Mouse (Mus musculus) right cerebral cortex, adult 18-20 months (tissue): ENCODE results near the gene Mctp1.

Experiments used
- DNase-seq: peaks from one replicate; pipeline ENCODE4 v3.0.0; 2022; ENCODE audit warnings: mixed read lengths

The Mctp1 gene

DNA sequence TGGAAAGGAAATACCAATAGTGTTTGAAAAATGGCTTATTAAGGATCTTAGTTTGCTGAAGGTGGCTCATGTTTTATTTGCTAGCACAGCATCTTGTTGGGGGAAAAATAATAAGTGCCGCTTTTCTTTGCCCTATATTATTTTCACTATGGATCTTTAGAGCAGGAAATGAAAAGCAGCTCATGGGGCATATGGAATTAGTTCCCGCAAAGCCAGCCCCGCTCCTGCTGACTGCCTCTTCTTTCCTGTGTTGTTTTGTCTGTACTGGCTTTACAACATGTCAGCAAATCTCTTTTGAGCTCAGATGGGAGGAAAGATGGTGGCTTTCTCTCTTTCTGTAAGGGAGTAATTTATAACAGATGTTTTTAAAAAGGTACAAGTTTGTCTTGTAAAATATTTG, 618.3 kb downstream of the Mctp1 start:
- DNase-seq, result no peak

DNA sequence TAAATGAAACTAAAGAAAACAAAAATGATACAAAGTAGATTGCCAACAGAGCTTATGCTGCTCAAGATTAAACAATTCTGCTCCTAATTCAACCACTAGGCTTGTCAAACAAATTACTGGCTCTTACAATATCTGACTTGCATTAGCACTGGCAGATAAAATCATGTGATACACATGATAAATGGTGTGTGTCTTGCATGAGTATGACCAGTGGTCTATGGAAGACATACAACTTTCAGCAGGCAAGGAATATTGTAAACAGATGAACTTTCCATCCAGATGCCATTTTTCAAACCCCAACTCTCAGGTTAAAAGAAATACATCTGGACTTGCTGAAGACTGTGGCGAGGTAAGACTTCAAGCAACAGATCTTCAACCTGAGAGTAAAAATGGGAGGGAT, 619.3 kb downstream of the Mctp1 start:
- no peak for DNase-seq

DNA sequence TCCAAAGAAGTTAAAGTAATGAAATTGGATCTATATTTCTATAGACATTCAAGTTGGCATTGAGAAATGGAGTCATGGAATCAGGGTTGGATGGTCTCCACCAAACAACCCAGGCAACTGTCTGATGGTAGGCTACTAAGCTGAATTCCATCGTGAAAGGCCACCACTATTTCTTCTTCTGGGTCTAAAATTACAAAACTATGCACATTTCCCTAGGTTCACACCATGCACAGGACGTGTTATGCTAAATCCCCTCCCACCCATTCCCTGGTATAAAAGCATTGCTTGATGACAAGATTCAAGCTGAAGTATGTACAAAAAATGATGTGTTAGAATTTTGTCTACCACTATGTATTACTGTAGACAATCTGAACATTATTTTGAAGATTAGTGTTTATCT, 634.5 kb downstream of the Mctp1 start:
- no peak for DNase-seq

DNA sequence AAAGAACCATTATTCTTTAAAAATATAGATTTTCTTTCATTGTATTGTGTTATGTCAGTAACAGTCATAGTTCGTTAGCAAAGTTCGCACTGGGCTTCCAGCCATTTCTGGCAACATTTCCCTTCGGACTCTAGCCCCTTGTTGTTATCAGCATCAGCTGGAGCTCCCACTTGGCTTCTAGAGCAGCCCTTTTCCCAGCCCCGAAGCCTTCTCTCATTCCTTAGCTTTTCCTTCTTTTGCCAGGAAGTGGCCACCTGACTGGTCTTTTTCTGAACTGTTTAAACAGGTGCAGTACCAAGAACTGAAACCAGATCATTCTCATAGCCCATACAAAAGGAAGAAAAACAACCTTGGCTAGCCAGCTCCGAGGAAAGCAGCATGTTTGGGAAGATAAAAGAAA, 645.3 kb downstream of the Mctp1 start:
- no peak for DNase-seq

DNA sequence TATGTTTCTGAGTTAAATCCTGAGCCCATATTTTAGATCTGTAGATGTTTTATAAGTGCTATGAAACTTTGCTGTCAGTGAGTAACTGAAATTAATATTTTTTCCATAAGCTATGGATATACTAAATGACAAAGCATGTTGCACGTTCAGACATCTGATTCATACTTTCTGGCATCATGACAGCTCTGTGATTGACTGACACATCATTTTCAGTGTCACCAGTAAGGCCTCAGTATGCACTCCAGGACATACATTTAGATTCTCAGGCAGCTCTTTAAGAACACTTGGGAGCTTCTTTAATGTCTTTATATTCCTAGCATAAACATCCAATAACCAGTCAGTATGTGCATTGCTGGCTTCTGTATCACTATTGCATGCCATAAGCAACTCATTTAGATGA, 659.0 kb downstream of the Mctp1 start:
- DNase-seq, result no peak

DNA sequence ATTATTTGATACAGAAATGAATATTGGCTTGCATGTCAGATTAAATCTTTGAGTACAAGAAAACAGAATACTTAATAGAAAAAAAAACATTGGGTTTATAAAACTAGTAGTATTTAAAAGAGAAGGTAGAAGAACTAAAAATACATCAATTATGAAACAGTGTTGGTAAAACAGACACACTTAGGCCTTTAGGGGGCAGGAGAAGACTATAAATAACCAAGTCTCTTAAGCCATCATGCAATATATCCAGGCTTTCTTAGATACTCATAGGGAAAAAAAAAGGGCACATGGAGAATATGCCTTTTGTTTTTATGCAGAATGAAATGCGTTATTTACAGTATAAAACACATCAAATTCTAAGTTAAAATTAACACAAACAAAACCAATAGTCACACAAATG, 661.0 kb downstream of the Mctp1 start:
- DNase-seq, result no peak

DNA sequence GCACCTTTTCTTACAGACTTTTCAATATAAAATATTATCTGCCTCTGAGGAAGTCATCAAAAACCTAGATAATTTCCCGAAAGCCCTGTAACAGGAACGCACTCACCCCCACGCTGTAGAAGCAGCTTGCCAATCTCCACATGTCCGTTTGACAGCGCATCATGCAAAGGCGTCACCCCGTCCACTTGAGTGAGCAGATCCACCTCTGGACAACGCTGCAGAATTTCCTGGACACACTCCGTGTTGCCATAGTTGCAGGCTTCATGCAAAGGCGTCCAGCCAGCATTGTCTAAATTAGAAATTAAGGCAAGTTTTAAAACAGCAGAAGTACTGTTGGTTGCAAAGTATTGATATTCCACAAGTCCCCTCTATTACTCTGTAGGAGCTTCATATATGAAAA, 662.1 kb downstream of the Mctp1 start:
- DNase-seq, result peak; percentile 12

DNA sequence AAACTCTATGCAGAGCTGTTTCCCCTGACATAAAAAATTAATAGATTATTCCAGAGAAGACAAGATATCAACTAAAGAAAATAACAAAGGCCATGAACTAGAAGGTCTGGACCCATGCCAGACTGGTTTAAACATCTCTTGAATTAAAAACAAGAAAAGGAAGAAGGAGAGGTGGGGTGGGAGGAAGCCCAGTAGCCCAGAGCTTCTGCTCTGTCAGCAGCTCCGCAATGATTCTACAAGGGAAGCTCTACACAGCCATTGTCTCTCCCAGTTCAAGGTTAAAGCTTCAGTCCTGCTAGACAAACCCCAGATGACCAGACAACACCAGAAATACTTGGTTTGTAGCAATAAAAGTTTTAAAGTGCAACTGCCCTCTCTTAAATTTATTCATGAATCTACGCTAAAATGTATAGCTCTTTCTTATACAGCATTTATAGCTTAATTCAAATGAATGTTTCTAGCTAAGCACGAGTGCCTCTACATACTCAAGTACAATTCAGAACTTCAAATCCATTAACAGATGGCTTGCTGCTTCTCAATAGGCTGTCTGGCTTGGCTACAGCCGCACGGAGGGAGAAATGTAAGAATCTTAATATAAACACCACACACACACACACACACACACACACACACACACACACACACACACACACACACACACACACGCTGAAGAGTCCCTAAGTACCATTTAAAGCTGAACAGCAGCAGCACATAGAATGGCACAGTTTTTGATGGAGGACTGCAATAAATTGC, 663.0 kb downstream of the Mctp1 start:
- DNase-seq, result peak; percentile 8

DNA sequence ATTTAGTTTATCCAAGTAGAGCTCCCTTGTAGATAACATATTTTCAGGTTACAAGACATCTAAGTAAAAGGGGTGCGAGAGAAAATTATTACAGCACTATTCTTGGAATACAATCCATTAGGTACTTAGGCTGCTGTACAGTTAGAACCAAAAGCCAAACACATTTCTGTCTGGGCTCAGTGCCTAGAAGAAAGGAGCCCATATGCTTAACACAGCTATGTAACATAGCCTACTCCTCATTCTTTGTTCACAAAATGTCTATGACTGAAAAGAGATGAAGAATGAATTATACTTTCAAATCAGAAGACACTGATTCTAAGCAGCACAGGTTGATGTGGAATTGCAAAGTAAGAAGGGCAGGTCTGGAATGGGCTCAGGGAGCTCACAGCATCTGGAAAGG, 664.1 kb downstream of the Mctp1 start:
- DNase-seq, result peak; percentile 55

DNA sequence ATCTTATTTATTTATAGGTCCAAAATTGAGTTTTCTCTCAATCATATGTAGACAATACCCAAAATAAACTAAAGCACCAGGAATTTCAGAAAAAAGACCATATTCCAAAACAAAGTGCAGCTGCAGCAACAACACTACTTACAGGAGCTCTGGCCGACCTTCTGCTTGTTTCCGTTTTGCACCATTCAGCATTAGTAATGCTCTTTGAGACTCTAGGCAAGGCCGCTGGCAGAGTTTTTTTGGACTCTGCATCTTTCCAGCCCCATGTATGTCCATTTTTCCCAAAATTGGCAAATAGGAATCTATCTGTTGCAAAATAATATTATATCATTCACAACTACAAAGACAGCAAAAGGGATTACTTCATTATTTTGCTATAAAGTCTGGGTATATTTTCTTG, 665.4 kb downstream of the Mctp1 start:
- DNase-seq, result no peak

DNA sequence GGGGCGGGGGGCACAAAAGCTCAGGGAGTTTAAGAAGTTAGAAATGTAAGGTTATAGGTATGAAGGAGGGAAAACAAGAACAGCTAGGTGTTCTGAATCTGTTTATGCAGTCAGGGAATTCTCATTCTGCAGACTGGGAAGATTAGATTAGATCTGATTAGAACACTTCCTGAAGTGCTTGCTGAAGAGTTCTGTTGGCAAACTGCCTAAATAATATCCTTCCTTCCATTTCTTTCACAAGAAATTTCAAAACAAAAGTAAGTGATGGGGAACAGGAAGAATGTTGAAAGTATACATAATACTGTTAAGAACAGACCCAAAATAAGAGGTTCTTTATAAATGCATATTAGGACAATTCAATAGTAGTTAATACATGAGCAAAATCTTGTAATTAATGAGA, 678.9 kb downstream of the Mctp1 start:
- no peak for DNase-seq

DNA sequence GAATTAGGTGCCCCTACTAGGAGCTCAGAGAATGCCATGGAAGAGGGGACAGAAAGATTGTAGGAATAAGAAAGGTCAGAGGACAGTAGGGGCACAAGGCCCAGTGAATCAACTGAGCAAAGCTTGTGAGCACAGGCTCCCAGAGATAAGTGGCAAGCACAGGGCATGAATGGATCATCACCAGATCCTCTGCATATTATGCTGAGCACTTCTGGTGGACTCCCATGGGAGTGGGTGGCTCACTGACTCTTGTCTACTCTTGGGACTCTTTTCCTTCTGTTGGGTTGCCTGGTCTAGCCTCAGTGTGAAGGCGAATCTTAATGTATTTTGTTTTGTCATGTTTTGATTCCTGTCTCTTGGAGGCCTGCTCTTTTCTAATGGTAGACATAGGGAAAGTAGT, 684.5 kb downstream of the Mctp1 start:
- no peak for DNase-seq

DNA sequence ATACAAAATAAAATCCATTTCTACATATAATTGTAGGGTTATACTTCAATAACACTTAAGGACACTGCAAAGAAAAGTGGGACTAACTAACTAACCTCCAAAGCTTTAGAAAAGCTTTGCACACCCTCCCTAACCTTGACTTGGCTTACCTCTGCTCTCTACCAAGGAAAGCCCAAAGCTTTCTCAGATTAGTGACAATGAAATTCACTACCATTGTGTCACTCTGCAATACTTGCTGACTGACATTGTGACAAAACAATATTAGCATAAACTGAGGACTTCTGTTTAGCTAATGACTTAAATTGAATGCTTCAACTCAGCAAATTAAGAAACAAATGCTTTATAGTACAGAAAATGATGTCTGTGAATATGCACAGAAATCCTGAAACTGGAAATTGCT, 687.7 kb downstream of the Mctp1 start:
- no peak for DNase-seq
